14 mouse cellular contexts compared by ENCODE assay signal in the genomic region with DNA sequence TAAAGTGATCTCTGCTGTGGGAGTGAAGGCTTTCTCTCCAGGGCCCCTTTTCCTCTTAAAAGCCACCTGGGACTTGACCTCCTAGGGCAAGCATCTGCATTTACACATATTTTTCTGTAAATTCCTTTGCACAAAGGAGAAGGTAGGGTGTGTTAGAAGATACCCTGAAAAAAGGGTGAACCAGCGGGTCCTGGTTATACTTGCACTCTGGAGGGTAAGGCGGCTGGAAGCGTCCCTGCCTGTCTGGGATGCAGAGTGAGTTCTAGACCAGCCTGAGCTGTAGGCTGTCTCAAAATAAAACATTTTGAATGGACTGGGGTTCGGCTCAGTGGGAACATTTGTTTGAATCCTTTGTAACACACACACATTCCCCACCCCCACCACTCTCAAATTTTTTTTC.
DNase-seq lines count a peak whose midpoint lies in the region; ATAC-seq and TF ChIP-seq lines count a peak whose summit lies in the region.
"Had no signal": no experiment of that assay in that cellular context is flagged by ENCODE, and none has a peak within 500 bp of the region (broad histone marks: within the 10 kb centered on the region; RNA-seq: fewer than 3 reads in every experiment).

No protein-coding gene starts in this region.

- 28% methylated on average over 4 of the region's 4 CpGs for WGBS in kidney, embryonic 15.5 days
- 75% methylated on average over 4 of the region's 4 CpGs for WGBS in midbrain, embryonic 13.5 days
- 72% methylated on average over 4 of the region's 4 CpGs for WGBS in midbrain, embryonic 15.5 days
- WGBS in liver, postnatal 0 days (ENCODE audit: insufficient replicate concordance), result 74% methylated on average over 4 of the region's 4 CpGs

- no peak overlapping the region for H3K9ac ChIP-seq in kidney, embryonic 15.5 days
- no peak overlapping the region for H3K9ac ChIP-seq in midbrain, embryonic 13.5 days (replicated peaks)
- no peak overlapping the region for H3K9ac ChIP-seq in midbrain, embryonic 15.5 days
- H3K9ac ChIP-seq in liver, postnatal 0 days (replicated peaks), result no peak overlapping the region

- peaks cover 89% of the 10 kb centered on the region for H3K4me1 ChIP-seq in kidney, embryonic 15.5 days
- peaks cover 52% of the 10 kb centered on the region for H3K4me1 ChIP-seq in midbrain, embryonic 13.5 days (replicated peaks)
- peaks cover 34% of the 10 kb centered on the region for H3K4me1 ChIP-seq in midbrain, embryonic 15.5 days
- peaks cover 69% of the 10 kb centered on the region for H3K4me1 ChIP-seq in liver, postnatal 0 days (ENCODE audit: insufficient read depth)

- DNase-seq in gastrocnemius, adult 2 months, result no peak
- no peak for DNase-seq in gastrocnemius, postnatal 25 days
- DNase-seq in kidney, adult 9 months, result no peak
- DNase-seq in liver, postnatal 0 days, result no peak
- DNase-seq in cerebellum, adult 18-20 months, result no peak
- DNase-seq: cerebellum, adult 11-12 months; heart, adult 18-20 months; midbrain, embryonic 14.5 days; thymus, adult 18-20 months had no signal

- TF ChIP-seq CTCF in gastrocnemius, adult 2 months (IDR thresholded peaks at IDR 0.05), result no peak
- no peak for TF ChIP-seq CTCF in liver, postnatal 0 days (IDR thresholded peaks at IDR 0.05; ENCODE audit: low read depth)

- intact Hi-C loops in gastrocnemius, adult 2 months (cut with DNase I), result no loop called here

- H3K4me3 ChIP-seq in gastrocnemius, adult 2 months, result no peak overlapping the region
- no peak overlapping the region for H3K4me3 ChIP-seq in kidney, embryonic 15.5 days (replicated peaks)
- H3K4me3 ChIP-seq in midbrain, embryonic 13.5 days (replicated peaks), result no peak overlapping the region
- no peak overlapping the region for H3K4me3 ChIP-seq in midbrain, embryonic 15.5 days
- H3K4me3 ChIP-seq in liver, postnatal 0 days (ENCODE audit: low read depth, low read length), result no peak overlapping the region

- no peaks in the 10 kb centered on the region for H3K27me3 ChIP-seq in kidney, embryonic 15.5 days
- H3K27me3 ChIP-seq in midbrain, embryonic 13.5 days, result no peaks in the 10 kb centered on the region
- no peaks in the 10 kb centered on the region for H3K27me3 ChIP-seq in midbrain, embryonic 15.5 days (replicated peaks)
- H3K27me3 ChIP-seq in liver, postnatal 0 days (ENCODE audit: insufficient read depth, low read length), result no peaks in the 10 kb centered on the region
- H3K27me3 ChIP-seq: Patski had no signal

- no peak for TF ChIP-seq EP300 in liver, postnatal 0 days (IDR thresholded peaks at IDR 0.05; ENCODE audit: low read depth)

- H3K36me3 ChIP-seq in kidney, embryonic 15.5 days, result 0 out of 2 replicates have a peak, but pooled peaks cover 7% of the 10 kb centered on the region
- no peaks in the 10 kb centered on the region for H3K36me3 ChIP-seq in midbrain, embryonic 13.5 days
- no peaks in the 10 kb centered on the region for H3K36me3 ChIP-seq in midbrain, embryonic 15.5 days (replicated peaks)
- H3K36me3 ChIP-seq in liver, postnatal 0 days (replicated peaks; ENCODE audit: insufficient read depth, low read length), result no peaks in the 10 kb centered on the region; the same call in 1 of the 2 replicates

- H3K27ac ChIP-seq in gastrocnemius, adult 2 months, result peak overlapping the region; percentile 60; the same call in 1 of the 2 replicates
- peak overlapping the region; percentile 86 for H3K27ac ChIP-seq in kidney, embryonic 15.5 days
- H3K27ac ChIP-seq in midbrain, embryonic 13.5 days, result peak overlapping the region; percentile 7; the same call in 1 of the 2 replicates
- no peak overlapping the region for H3K27ac ChIP-seq in midbrain, embryonic 15.5 days
- H3K27ac ChIP-seq in liver, postnatal 0 days (ENCODE audit: low read depth), result peak overlapping the region; percentile 9; the same call in 1 of the 2 replicates
- H3K27ac ChIP-seq: macrophage had no signal

- no peak for ATAC-seq in kidney, embryonic 15.5 days (replicated peaks; ENCODE audit: low FRiP score)
- no peak for ATAC-seq in midbrain, embryonic 13.5 days
- ATAC-seq in midbrain, embryonic 15.5 days (replicated peaks), result no peak
- no peak for ATAC-seq in liver, postnatal 0 days
- ATAC-seq: Patski had no signal

- peak overlapping the region; percentile 14; the same call in 1 of the 2 replicates for H3K4me2 ChIP-seq in kidney, embryonic 15.5 days
- H3K4me2 ChIP-seq in midbrain, embryonic 13.5 days (replicated peaks), result no peak overlapping the region
- no peak overlapping the region for H3K4me2 ChIP-seq in midbrain, embryonic 15.5 days
- H3K4me2 ChIP-seq in liver, postnatal 0 days (ENCODE audit: low read depth, low read length), result no peak overlapping the region

- no peaks in the 10 kb centered on the region for H3K9me3 ChIP-seq in kidney, embryonic 15.5 days (replicated peaks)
- no peaks in the 10 kb centered on the region for H3K9me3 ChIP-seq in midbrain, embryonic 13.5 days
- H3K9me3 ChIP-seq in midbrain, embryonic 15.5 days, result no peaks in the 10 kb centered on the region
- no peaks in the 10 kb centered on the region for H3K9me3 ChIP-seq in liver, postnatal 0 days (ENCODE audit: low read length)
